Mouse (Mus musculus) neural tube, embryonic 14.5 days (tissue): ENCODE results near the gene Znrf3. TPM values are rescaled to one million over a fixed set of nuclear protein-coding genes. Genes with fewer than 3 reads are reported as not detected.
A peak's percentile ranks its signal among the peaks of the same experiment; 100 is the strongest.

Experiments used
- ATAC-seq: fragments of 200-750 bp; cut with Nextera tagmentation; 2 replicates; pipeline ENCODE4 v1.8.0; 2017; ENCODE audit warnings: low read depth, mild to moderate bottlenecking, moderate TSS enrichment, moderate library complexity
- H3K27ac ChIP-seq: fragments of 300-500 bp; sonication (generic); 2 replicates; pipeline ENCODE4 v1.5.1; 2014; ENCODE audit warnings: low read depth, mild to moderate bottlenecking, control low read depth, low read length, moderate library complexity, mixed read lengths
- H3K27me3 ChIP-seq: fragments of 300-500 bp; sonication (generic); 2 replicates; pipeline ENCODE4 v1.6.1; 2014; ENCODE audit warnings: low read length; ENCODE audit not compliant: control insufficient read depth, insufficient read depth
- H3K36me3 ChIP-seq: fragments of 300-500 bp; sonication (generic); 2 replicates; pipeline ENCODE4 v1.6.1; 2014; ENCODE audit warnings: low read length, mixed read lengths; ENCODE audit not compliant: control insufficient read depth, insufficient read depth
- H3K4me1 ChIP-seq: fragments of 300-500 bp; sonication (generic); 2 replicates; pipeline ENCODE4 v1.6.1; 2014; ENCODE audit warnings: low read length; ENCODE audit not compliant: control insufficient read depth, insufficient read depth
- H3K4me2 ChIP-seq: fragments of 300-500 bp; sonication (generic); 2 replicates; pipeline ENCODE4 v1.6.1; 2014; ENCODE audit warnings: mild to moderate bottlenecking, low read depth, low read length, control low read depth
- H3K4me3 ChIP-seq: fragments of 300-500 bp; sonication (generic); 2 replicates; pipeline ENCODE4 v1.5.1; 2014; ENCODE audit warnings: low read depth, low read length, control low read depth, mixed read lengths
- H3K9ac ChIP-seq: fragments of 300-500 bp; sonication (generic); replicated peaks from 2 replicates; pipeline ENCODE4 v1.6.1; 2014; ENCODE audit warnings: low read depth, mild to moderate bottlenecking, control low read depth, low read length, mixed read lengths
- H3K9me3 ChIP-seq: fragments of 300-500 bp; sonication (generic); 2 replicates; pipeline ENCODE4 v1.6.1; 2016; ENCODE audit warnings: low read length; ENCODE audit not compliant: control insufficient read depth
- WGBS: fragments of 180-500 bp; shearing (Covaris S2); extraction: QIAGEN DNeasy Blood & Tissue Kit; methylation state at CpG from one replicate; pipeline ENCODE4 v1.1.7; 2014; 5-methylcytosine and 5-hydroxymethylcytosine counted together
- polyA plus RNA-seq: library from polyadenylated mRNA; unstranded; fragments of >200 nt; fragmentation: Nextera tagmentation; extraction: Ambion mirVana; gene quantifications from 2 replicates; pipeline ENCODE4 v1.2.1, GENCODE M21; 2014

Znrf3 gene
- polyA plus RNA-seq, 1 experiment from 2014 or later, result 9.6 TPM

- 64% methylated on average over 5 of the region's 5 CpGs for WGBS
- no peaks in the 10 kb centered on the region for H3K9me3 ChIP-seq
- no peak for ATAC-seq
These were observed 167.2 kb downstream of the Znrf3 start for GRCm38 (mm10) chr11:5277307-5277971.

DNA sequence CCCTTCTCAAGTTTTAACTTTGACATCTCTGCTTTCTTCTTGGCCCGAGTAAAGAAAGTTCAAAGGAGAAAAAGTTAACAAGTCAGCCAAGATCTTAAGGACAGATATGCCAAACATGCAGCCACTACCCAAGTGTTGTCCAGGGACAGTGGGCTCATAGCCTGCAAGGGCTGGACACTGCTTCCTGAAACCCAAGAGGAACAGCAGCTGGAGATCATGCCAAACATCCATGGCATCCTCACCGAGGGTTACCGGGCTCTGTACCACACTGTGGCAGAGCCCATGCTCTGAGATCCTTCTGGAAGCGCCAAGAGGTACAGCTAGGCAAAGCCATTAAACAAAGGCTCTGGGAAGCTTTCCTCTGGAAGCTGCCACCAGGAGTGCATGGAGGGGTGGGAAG lies 169.4 kb downstream of the Znrf3 start:
- Histone ChIP-seq H3K27me3 (no peaks in the 10 kb centered on the region), H3K4me2 (no peak overlapping the region), H3K9me3 (no peaks in the 10 kb centered on the region), H3K27ac (no peak overlapping the region), H3K4me3 (no peak overlapping the region), H3K9ac (no peak overlapping the region), H3K36me3 (no peaks in the 10 kb centered on the region), H3K4me1 (peaks cover 15% of the 10 kb centered on the region; the same call in 1 of the 2 replicates)
- no peak for ATAC-seq
- WGBS, result 91% methylated on average over 4 of the region's 4 CpGs

More at GRCm38 (mm10) chr11:5277307-5277971, 167.2 kb downstream of the Znrf3 start:
- Histone ChIP-seq H3K4me2 (no peak overlapping the region), H3K27me3 (no peaks in the 10 kb centered on the region), H3K27ac (no peak overlapping the region), H3K4me3 (no peak overlapping the region), H3K36me3 (no peaks in the 10 kb centered on the region), H3K9ac (no peak overlapping the region), H3K4me1 (peaks cover 4% of the 10 kb centered on the region; the same call in 1 of the 2 replicates)

- WGBS, result 67% methylated on average over 9 of the region's 9 CpGs
- H3K4me1 ChIP-seq, result peaks cover 11% of the 10 kb centered on the region; the same call in 1 of the 2 replicates
- no peaks in the 10 kb centered on the region for H3K27me3 ChIP-seq
- H3K4me2 ChIP-seq, result no peak overlapping the region
- no peaks in the 10 kb centered on the region for H3K9me3 ChIP-seq
- no peaks in the 10 kb centered on the region for H3K36me3 ChIP-seq
- H3K4me3 ChIP-seq, result no peak overlapping the region
- ATAC-seq, result 0 out of 2 replicates have a peak, but pooled peaks have one; percentile 11
- no peak overlapping the region for H3K27ac ChIP-seq
- H3K9ac ChIP-seq, result no peak overlapping the region
These were observed 172.0 kb downstream of the Znrf3 start for GRCm38 (mm10) chr11:5272536-5273234.

GRCm38 (mm10) chr11:5272066-5272360 lies 172.6 kb downstream of the Znrf3 start:
- no peaks in the 10 kb centered on the region for H3K27me3 ChIP-seq
- H3K4me3 ChIP-seq, result no peak overlapping the region
- no peak for ATAC-seq
- no peaks in the 10 kb centered on the region for H3K36me3 ChIP-seq
- peaks cover 11% of the 10 kb centered on the region; the same call in 1 of the 2 replicates for H3K4me1 ChIP-seq
- H3K9me3 ChIP-seq, result no peaks in the 10 kb centered on the region
- no peak overlapping the region for H3K4me2 ChIP-seq
- WGBS, result 49% methylated on average over 4 of the region's 4 CpGs
- peak overlapping the region; percentile 74 for H3K27ac ChIP-seq
- H3K9ac ChIP-seq, result no peak overlapping the region

DNA sequence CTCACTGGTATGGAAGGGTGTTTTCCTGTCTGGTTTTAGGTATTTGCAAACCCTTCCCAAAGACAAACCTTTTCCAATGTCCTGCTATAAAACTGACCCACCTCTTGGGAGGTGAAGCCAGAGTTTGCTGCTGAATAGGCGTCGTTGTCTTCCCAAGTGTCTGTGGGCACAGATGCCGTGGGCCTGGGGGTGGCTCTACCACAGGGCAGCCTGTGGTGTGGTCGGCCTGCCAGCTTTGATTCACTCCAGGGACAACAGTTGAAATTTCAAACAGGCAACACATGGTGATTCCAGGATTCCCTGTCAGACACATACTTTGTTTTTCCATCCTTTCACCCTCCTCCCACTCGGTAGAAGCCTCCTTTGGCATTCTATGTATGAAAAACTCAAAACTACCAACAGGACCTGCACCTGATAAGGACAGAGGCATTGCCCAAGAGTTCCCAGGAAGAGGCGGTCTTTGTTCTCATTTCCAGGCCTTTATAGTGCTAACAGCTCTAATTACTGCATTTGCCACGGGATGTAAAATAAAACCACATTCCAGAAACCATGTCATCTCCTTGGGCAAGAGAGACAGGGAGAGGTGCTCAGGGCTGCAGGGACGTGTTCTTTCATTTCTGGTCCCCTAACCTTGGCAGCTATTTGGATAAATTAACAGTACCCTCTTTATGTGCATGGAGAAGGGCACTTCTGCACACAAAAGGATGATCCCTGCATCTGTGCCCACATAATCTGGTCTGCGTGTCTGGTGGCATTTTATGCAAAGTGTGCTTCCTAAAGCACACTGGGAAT lies 173.2 kb downstream of the Znrf3 start:
- Histone ChIP-seq H3K4me3 (no peak overlapping the region), H3K9ac (0 out of 2 replicates have a peak overlapping the region, but pooled peaks have one; percentile 7), H3K4me1 (peaks cover 11% of the 10 kb centered on the region; the same call in 1 of the 2 replicates), H3K27ac (peak overlapping the region; percentile 74), H3K36me3 (no peaks in the 10 kb centered on the region), H3K27me3 (no peaks in the 10 kb centered on the region), H3K9me3 (no peaks in the 10 kb centered on the region), H3K4me2 (no peak overlapping the region)
- ATAC-seq, result peak; percentile 54
- WGBS, result 26% methylated on average over 9 of the region's 9 CpGs

DNA sequence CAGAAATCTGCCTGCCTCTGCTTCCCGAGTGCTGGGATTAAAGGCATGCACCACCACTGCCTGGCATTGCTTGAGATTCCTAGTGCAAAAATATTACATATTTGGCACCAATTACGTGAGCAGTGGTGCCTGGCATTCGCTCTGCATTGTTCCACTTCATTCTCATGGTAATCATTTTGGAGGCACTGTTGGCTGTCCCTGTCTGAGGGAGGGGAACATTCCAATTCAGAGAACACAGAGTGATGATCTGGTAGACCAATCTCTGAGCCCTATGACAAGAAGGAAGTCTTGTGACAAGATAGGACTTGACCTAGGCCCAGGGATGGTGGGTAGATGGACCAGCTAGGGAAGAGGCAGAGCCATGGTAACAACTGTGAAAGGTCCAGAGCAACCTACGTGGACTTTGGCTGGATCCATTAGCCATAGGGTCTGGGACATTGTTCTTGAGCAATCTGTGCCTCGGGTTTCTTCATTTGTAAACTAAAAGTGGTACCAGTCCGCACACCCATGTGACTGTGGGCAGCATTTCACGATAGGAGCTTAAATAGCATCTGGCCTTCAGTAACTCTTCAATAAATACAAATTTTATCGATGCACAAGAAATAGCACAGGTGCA lies 174.7 kb downstream of the Znrf3 start:
- no peak for ATAC-seq
- no peak overlapping the region for H3K9ac ChIP-seq
- WGBS, result 90% methylated on average over 8 of the region's 8 CpGs

DNA sequence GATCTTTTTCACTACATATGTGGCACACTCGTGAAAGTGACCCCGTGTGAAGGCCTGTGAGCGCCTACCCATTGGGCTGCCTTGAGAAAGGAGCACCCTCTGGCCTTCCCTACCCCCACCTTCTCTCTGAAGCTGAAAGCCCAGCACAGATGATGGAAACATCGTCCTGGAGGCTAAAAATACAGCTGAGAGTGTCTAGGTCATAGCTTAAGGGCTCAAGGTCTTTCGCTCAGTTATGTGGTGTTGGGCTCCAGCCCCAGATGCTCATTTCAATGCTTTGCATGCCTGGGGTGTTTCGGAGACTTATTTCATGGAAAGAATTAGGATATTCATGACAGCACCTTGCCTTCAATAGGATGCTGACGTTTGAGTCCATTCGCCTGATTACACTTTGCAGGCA lies 178.9 kb downstream of the Znrf3 start:
- Histone ChIP-seq H3K9me3 (no peaks in the 10 kb centered on the region), H3K27me3 (no peaks in the 10 kb centered on the region), H3K9ac (no peak overlapping the region), H3K36me3 (no peaks in the 10 kb centered on the region), H3K27ac (no peak overlapping the region), H3K4me3 (no peak overlapping the region), H3K4me1 (peaks cover under 1% of the 10 kb centered on the region; the same call in 1 of the 2 replicates), H3K4me2 (no peak overlapping the region)
- 82% methylated on average over 8 of the region's 8 CpGs for WGBS
- no peak for ATAC-seq

More for the DNA sequence above, 174.7 kb downstream of the Znrf3 start:
- Histone ChIP-seq H3K27me3 (no peaks in the 10 kb centered on the region), H3K4me3 (no peak overlapping the region), H3K4me1 (peaks cover 11% of the 10 kb centered on the region; the same call in 1 of the 2 replicates), H3K27ac (no peak overlapping the region), H3K36me3 (no peaks in the 10 kb centered on the region), H3K9me3 (no peaks in the 10 kb centered on the region), H3K4me2 (no peak overlapping the region)

- H3K9me3 ChIP-seq, result no peaks in the 10 kb centered on the region
- no peak overlapping the region for H3K27ac ChIP-seq
- H3K4me1 ChIP-seq, result peaks cover 9% of the 10 kb centered on the region; the same call in 1 of the 2 replicates
- H3K4me3 ChIP-seq, result no peak overlapping the region
- no peak for ATAC-seq
- WGBS, result 70% methylated on average over 26 of the region's 26 CpGs
- no peaks in the 10 kb centered on the region for H3K36me3 ChIP-seq
- no peaks in the 10 kb centered on the region for H3K27me3 ChIP-seq
- H3K4me2 ChIP-seq, result no peak overlapping the region
- no peak overlapping the region for H3K9ac ChIP-seq
These were observed 181.4 kb downstream of the Znrf3 start for GRCm38 (mm10) chr11:5263078-5263730.
